Mouse (Mus musculus) heart, postnatal 0 days (tissue): ENCODE data around the gene Epn1.

Experiments
- CTCF ChIP-seq: IDR thresholded peaks from 2 replicates; pipeline ENCODE4 v1.5.1; 2016; ENCODE audit warnings: antibody characterized with exemption, control low read depth, low read depth
- EP300 ChIP-seq: IDR thresholded peaks from 2 replicates; pipeline ENCODE4 v1.6.1; 2016; ENCODE audit warnings: antibody characterized with exemption, low read depth

DNA sequence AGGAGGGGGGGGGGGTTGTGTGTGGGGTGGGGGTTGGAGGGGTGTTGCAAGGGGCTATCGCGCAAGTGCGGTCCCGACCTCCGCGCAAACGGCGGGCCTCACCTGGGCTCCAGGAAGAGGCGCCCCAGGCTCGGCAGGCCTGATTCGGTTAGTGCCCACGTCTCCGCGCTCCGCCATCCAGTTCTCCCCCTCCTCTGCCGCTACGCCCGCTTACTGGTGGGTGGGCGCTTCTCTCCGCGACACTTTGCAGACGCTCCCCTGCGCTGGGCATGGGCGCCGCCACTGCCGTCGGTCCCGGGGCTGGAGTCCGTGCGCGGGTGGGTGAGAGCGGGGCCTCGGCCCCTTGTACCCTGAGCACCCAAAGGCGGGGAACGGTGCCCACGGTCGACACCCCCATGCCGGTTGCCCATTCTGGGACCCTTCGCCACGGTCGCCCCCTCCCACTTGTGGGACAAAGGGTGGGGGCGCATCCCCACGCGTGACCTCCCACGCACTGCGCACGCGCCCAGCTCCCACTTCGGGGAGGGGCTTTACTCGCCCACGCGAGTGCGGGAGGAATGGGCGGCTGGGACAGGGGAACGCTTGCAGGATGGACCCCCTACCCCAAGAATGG is 23.3 kb upstream of the Epn1 start:
- no peak for TF ChIP-seq CTCF
- TF ChIP-seq EP300: no peak
